Mouse (Mus musculus): Measurements from ENCODE around the gene Gpc2. TPM values are rescaled to one million over a fixed set of nuclear protein-coding genes. Genes with fewer than 3 reads are reported as not detected.

The Gpc2 gene
- total RNA-seq, 2 experiments from 2014 or later, result 0.15 TPM; not detected in 1

- peak in 1 of 2 experiments; percentile 51 for DNase-seq
These were observed 17.8 kb downstream of the Gpc2 start for GRCm38 (mm10) chr5:138262001-138262400.

- no peak for DNase-seq
These were observed 19.0 kb downstream of the Gpc2 start for GRCm38 (mm10) chr5:138260834-138261233.

- DNase-seq, result no peak
These were observed 19.8 kb downstream of the Gpc2 start for GRCm38 (mm10) chr5:138260051-138260450.

- no peak for DNase-seq
These were observed 20.8 kb downstream of the Gpc2 start for GRCm38 (mm10) chr5:138258993-138259392.

GRCm38 (mm10) chr5:138258542-138258941 is 21.3 kb downstream of the Gpc2 start:
- no peak for DNase-seq

- DNase-seq, result no peak
These were observed 21.7 kb downstream of the Gpc2 start for GRCm38 (mm10) chr5:138258078-138258477.

- DNase-seq, result no peak
These were observed 22.2 kb downstream of the Gpc2 start for GRCm38 (mm10) chr5:138257585-138257978.

- peak in 1 of 2 experiments; percentile 47 for DNase-seq
These were observed 22.7 kb downstream of the Gpc2 start for GRCm38 (mm10) chr5:138256966-138257584.

- DNase-seq, result no peak
These were observed 23.7 kb downstream of the Gpc2 start for GRCm38 (mm10) chr5:138256094-138256467.

GRCm38 (mm10) chr5:138255353-138256093 is 24.3 kb downstream of the Gpc2 start, which contains the start of gene Lamtor4:
TSS of gene Lamtor4 (plus strand) at chr5:138255482.
- DNase-seq, result peak; percentile 96 to 98

GRCm38 (mm10) chr5:138253061-138253460 is 26.7 kb downstream of the Gpc2 start:
- DNase-seq, result no peak

GRCm38 (mm10) chr5:138251144-138251543 is 28.7 kb downstream of the Gpc2 start:
- DNase-seq, result no peak

- DNase-seq, result no peak
These were observed 38.3 kb downstream of the Gpc2 start for GRCm38 (mm10) chr5:138241511-138241910.

- DNase-seq, result no peak
These were observed 45.6 kb downstream of the Gpc2 start for GRCm38 (mm10) chr5:138234224-138234623.

- DNase-seq, result no peak
These were observed 46.0 kb downstream of the Gpc2 start for GRCm38 (mm10) chr5:138233778-138234177.

- peak in 1 of 2 experiments; percentile 12 for DNase-seq
These were observed 50.3 kb downstream of the Gpc2 start for GRCm38 (mm10) chr5:138229511-138229910.

- peak; percentile 16 to 43 for DNase-seq
These were observed 51.8 kb downstream of the Gpc2 start for GRCm38 (mm10) chr5:138228026-138228425.

GRCm38 (mm10) chr5:138227367-138227766 is 52.4 kb downstream of the Gpc2 start:
- peak in 1 of 2 experiments; percentile 41 for DNase-seq

GRCm38 (mm10) chr5:138226491-138226890 is 53.3 kb downstream of the Gpc2 start:
- DNase-seq, result no peak

GRCm38 (mm10) chr5:138225700-138226099 is 54.1 kb downstream of the Gpc2 start, which contains the start of gene Nxpe5:
TSS of gene Nxpe5 (plus strand) at chr5:138225898.
- DNase-seq, result no peak
